Mouse (Mus musculus): ENCODE results near the gene E2f7. TPM values are rescaled to one million over a fixed set of nuclear protein-coding genes. Genes with fewer than 3 reads are reported as not detected.
A peak's percentile ranks its signal among the peaks of the same experiment; 100 is the strongest.
"Not testable (repeated sequence)": the region's sequence is repeated elsewhere in the genome, so short reads cannot be mapped to it uniquely, and the experiment has no call there.

Gene E2f7
- polyA plus RNA-seq, 1 experiment from 2014 or later, result 7.1 TPM

DNA sequence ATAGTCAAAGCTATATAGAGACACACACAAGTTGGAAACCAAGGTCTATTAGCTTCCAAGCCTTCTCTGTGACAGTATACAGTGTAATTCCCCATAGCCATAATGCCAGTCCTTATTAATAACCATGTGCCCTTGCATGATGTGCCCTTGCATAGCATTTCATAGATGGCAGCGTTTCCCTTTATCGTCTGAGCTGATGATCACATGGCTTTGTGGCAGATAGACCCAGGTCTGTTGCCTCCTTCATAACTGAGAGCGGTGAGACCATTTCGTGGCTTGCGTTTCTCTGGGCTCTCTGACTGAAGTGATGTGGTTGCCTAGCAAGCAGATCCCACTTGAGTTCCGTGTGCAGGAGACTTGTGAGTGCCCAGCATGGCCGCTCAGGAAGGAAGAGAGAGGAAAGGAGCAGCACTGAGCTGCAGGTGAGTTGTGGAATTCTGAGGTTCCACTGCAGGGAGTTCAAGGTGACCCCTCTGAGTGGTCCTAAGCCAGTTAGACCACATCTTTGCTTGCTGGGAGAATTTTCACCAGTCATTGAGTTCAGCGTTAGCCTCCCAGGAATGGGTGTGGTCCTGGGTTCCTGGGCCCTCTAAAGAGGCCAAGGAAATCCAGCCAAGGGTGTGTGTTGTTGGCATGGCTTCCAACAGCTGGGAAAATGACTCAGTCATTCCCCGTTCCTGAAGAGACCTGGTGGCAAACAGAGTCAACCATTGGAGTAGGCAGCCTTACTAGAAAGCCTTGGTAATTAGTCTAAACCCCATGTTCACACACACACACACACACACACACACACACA, 4.5 kb downstream of the E2f7 start:
- ATAC-seq (replicated peaks), result no peak
- H3K36me3 ChIP-seq (replicated peaks), result no peaks in the 10 kb centered on the region
- WGBS, result 96% methylated on average over 9 of the region's 9 CpGs

DNA sequence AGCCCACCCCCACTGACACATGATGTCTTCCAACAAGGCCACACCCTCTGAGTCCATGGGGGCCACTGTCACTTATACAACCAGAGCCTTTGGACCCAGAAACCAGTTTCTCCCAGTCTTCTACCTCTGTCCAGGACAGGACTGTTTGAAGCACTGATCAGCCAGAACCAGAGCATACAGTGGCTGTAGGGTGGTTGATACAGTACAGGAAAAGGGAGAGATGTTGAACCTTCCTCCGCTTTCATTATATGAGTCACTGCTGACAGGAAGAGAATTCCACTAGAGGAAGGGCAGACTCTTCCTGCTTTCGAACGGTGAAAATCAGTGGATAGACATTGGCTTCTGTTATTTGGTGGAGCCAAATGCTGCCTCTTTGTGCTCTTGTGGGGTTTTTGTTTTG, 7.6 kb downstream of the E2f7 start:
- Histone ChIP-seq H3K9me3 (no peaks in the 10 kb centered on the region), H3K9ac (no peak overlapping the region), H3K27ac (no peak overlapping the region), H3K4me3 (no peak overlapping the region), H3K4me1 (no peaks in the 10 kb centered on the region), H3K36me3 (replicated peaks) (no peaks in the 10 kb centered on the region), H3K4me2 (no peak overlapping the region), H3K27me3 (replicated peaks) (no peaks in the 10 kb centered on the region)
- 86% methylated on average over 3 of the region's 3 CpGs for WGBS
- ATAC-seq (replicated peaks), result no peak

More for the DNA sequence above, 4.5 kb downstream of the E2f7 start:
- Histone ChIP-seq H3K9me3 (no peaks in the 10 kb centered on the region), H3K27me3 (replicated peaks) (no peaks in the 10 kb centered on the region), H3K27ac (no peak overlapping the region), H3K4me1 (peaks cover 15% of the 10 kb centered on the region), H3K4me2 (no peak overlapping the region), H3K4me3 (no peak overlapping the region), H3K9ac (no peak overlapping the region)

DNA sequence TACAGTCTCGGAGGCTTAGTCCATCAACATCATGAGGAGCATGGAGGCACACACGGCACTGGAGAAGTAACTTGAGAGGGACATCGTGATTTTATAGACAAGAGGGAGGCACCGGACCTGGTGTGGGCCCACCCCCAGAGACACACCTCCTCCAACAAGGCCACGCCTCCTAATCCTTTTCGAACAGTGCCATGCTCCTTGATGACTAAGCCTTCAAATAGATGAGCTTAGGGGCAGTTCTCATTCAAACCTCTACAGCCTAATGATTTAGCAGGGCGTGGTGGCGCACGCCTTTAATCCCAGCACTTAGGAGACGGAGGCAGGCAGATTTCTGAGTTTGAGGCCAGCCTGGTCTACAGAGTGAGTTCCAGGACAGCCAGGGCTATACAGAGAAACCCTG, 10.3 kb downstream of the E2f7 start:
- no peaks in the 10 kb centered on the region for H3K9me3 ChIP-seq
- no peak overlapping the region for H3K4me3 ChIP-seq
- no peaks in the 10 kb centered on the region for H3K27me3 ChIP-seq (replicated peaks)
- WGBS, result 97% methylated on average over 10 of the region's 10 CpGs
- H3K4me2 ChIP-seq, result no peak overlapping the region
- no peak for ATAC-seq (replicated peaks)
- H3K9ac ChIP-seq, result no peak overlapping the region
- no peaks in the 10 kb centered on the region for H3K4me1 ChIP-seq
- no peaks in the 10 kb centered on the region for H3K36me3 ChIP-seq (replicated peaks)
- no peak overlapping the region for H3K27ac ChIP-seq

- Histone ChIP-seq H3K4me3 (no peak overlapping the region), H3K27me3 (replicated peaks) (no peaks in the 10 kb centered on the region), H3K4me2 (no peak overlapping the region), H3K9ac (no peak overlapping the region), H3K9me3 (no peaks in the 10 kb centered on the region), H3K36me3 (replicated peaks) (no peaks in the 10 kb centered on the region), H3K27ac (no peak overlapping the region), H3K4me1 (no peaks in the 10 kb centered on the region)
- ATAC-seq (replicated peaks), result no peak
- 94% methylated on average over 7 of the region's 7 CpGs for WGBS
These were observed 11.1 kb downstream of the E2f7 start for GRCm38 (mm10) chr10:110756271-110756793.

DNA sequence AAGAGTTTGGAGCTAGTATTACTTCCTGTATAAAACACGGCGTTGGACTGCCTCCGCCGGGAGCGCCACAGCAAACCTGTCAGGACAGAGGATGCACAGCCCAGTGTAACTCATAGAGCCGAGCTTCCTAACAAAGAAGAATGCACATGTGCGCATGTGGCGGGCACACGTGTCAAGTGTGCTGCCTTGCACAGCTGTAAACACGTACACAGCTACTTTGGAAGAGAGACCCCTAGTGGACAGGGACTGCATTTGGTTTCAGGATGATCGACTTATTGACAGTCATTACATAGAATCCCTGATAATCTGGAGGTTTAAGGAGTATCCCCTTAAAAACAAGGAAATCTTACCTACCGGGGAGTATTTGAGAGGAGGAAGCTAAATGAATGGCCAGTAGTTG, 15.3 kb downstream of the E2f7 start:
- not testable (repeated sequence) for H3K27me3 ChIP-seq (replicated peaks); H3K9me3 ChIP-seq; H3K27ac ChIP-seq; H3K36me3 ChIP-seq (replicated peaks); H3K4me1 ChIP-seq; H3K4me3 ChIP-seq; H3K9ac ChIP-seq; H3K4me2 ChIP-seq
- WGBS, result 57% methylated on average over 10 of the region's 12 CpGs
- ATAC-seq (replicated peaks), result peak; percentile 85

DNA sequence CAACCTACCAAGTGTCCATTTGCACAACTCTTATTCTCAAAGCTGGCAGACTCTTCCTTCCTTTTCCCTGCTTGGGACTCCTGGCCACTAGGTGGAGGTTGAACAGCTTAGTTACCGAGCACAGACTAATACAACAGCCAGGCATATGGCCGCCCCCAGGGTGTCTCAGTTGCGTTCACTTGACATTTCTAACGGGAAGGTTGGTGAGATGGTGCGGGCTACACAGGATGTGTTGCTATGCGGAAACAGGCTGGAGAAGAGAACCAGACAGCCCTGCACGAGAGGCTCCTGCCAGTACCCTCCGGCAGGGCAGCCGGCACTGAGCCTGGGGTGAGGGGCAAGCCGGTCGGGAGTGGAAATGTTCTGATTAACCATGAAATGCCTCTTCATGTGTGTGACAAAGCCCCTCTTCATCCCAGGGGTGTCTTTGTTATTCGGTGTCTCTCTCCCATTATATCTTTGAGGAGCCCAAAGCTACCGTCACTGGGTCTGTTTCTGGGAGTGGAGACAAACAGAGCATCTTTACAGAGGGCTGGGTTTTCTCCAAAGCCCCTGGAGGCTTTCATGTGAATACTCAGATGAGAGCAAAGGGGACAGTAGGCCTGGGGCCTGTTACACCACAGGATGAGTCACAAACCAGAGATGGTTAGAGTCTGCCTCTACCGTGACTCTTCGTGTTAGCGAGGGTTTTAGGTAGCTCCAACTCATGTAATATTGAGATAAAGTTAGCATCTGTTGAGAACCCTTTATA, 17.1 kb downstream of the E2f7 start:
- H3K9me3 ChIP-seq, result no peaks in the 10 kb centered on the region
- H3K4me3 ChIP-seq, result no peak overlapping the region
- H3K4me1 ChIP-seq, result no peaks in the 10 kb centered on the region
- no peak overlapping the region for H3K27ac ChIP-seq
- H3K4me2 ChIP-seq, result peak overlapping the region; percentile 5
- H3K9ac ChIP-seq, result no peak overlapping the region
- no peaks in the 10 kb centered on the region for H3K27me3 ChIP-seq (replicated peaks)
- peak; percentile 53; the same call in 1 of the 2 replicates for ATAC-seq (replicated peaks)
- 51% methylated on average over 16 of the region's 16 CpGs for WGBS
- no peaks in the 10 kb centered on the region for H3K36me3 ChIP-seq (replicated peaks)

DNA sequence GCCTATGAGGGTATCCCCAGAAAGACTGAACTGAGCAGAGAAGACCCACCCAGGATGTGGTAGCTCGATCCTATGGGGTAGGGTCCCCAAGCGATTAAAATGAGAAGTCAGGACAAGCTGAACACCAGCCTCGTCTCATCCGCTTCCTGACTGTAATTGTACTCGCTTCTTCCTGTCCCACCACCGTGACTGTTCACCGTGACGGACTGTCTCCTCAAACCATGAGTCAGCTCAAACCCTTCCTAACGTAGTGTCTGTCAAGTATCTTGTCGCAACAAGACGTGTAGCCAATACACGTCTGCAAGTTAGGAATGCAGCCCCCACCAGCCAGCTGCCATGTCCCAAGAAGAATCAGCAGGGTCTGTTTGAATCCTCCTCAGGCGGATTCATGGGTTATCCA, 18.2 kb downstream of the E2f7 start:
- 94% methylated on average over 13 of the region's 13 CpGs for WGBS

DNA sequence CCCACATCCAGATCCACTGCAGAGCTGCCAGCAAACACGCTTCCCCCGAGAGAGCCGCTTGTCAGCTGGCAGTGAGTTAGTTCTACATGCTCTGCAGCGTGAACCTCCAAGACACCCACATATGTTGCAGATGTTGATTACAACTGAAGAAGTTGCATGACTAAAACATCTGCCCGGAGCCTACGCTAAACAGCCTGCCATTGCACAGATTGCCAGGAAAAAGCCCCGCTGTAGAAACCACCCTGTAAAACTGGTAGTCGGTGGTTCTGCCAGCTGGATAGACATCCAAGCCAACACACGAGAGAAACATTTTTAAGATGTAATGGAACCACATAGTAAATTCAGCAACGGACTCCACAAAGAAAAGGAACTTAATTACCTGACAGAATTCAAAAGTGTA, 24.3 kb downstream of the E2f7 start:
- no peak overlapping the region for H3K27ac ChIP-seq
- no peak overlapping the region for H3K9ac ChIP-seq
- no peaks in the 10 kb centered on the region for H3K36me3 ChIP-seq (replicated peaks)
- H3K4me1 ChIP-seq, result no peaks in the 10 kb centered on the region
- no peak overlapping the region for H3K4me2 ChIP-seq
- no peak for ATAC-seq (replicated peaks)
- no peaks in the 10 kb centered on the region for H3K9me3 ChIP-seq
- no peaks in the 10 kb centered on the region for H3K27me3 ChIP-seq (replicated peaks)
- H3K4me3 ChIP-seq, result no peak overlapping the region
- 91% methylated on average over 10 of the region's 10 CpGs for WGBS

More for the DNA sequence above, 18.2 kb downstream of the E2f7 start:
- no peak for ATAC-seq (replicated peaks)
- Histone ChIP-seq H3K4me2 (no peak overlapping the region), H3K9me3 (no peaks in the 10 kb centered on the region), H3K27me3 (replicated peaks) (no peaks in the 10 kb centered on the region), H3K9ac (no peak overlapping the region), H3K4me3 (no peak overlapping the region), H3K36me3 (replicated peaks) (no peaks in the 10 kb centered on the region), H3K4me1 (no peaks in the 10 kb centered on the region), H3K27ac (no peak overlapping the region)

DNA sequence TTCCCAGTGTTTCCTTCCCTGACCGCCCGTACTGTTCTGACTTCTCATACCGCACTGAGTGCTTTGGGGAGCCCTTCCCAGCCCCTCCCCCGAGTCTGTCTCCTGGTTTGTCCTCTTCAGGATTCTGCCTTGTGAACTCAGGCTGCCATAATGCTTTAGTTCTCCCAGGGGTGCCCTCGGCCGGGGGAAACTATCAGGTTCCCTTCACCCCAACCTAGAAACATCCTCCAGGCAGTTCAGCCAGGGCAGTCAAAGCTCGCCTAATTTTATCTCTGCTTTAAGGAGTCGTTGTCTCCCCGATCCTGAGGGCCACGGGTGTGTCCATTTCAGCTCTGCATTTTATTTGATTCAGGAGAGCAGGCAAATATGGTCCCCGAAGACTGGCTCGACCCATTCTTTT, 28.0 kb downstream of the E2f7 start:
- no peaks in the 10 kb centered on the region for H3K36me3 ChIP-seq (replicated peaks)

DNA sequence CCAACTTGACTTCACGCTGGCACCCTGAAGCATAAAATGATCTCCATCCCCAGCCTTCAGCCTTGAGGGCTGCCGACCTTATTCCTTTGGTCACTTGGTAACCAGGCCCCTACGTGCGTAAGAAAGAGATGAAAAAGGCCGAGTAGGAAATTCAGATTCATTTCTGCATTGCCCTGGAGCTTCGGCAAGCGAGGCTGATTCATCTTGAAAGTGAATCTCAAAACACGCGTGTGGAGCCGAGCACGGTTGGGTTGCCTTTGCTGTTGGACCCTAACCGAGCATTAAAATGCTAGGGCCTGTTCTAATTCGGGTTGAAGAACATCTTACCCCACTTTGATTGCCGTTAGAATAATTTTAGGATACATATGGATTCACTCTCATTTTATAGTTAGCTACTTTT, 28.6 kb downstream of the E2f7 start:
- WGBS, result 95% methylated on average over 14 of the region's 14 CpGs
- no peak for ATAC-seq (replicated peaks)
- Histone ChIP-seq H3K27ac (no peak overlapping the region), H3K36me3 (replicated peaks) (no peaks in the 10 kb centered on the region), H3K9ac (no peak overlapping the region), H3K9me3 (no peaks in the 10 kb centered on the region), H3K4me1 (no peaks in the 10 kb centered on the region), H3K27me3 (replicated peaks) (no peaks in the 10 kb centered on the region), H3K4me2 (no peak overlapping the region), H3K4me3 (no peak overlapping the region)

More for the DNA sequence above, 28.0 kb downstream of the E2f7 start:
- H3K27me3 ChIP-seq (replicated peaks), result no peaks in the 10 kb centered on the region
- no peak overlapping the region for H3K9ac ChIP-seq
- H3K27ac ChIP-seq, result no peak overlapping the region
- ATAC-seq (replicated peaks), result no peak
- no peaks in the 10 kb centered on the region for H3K9me3 ChIP-seq
- no peak overlapping the region for H3K4me2 ChIP-seq
- H3K4me1 ChIP-seq, result no peaks in the 10 kb centered on the region
- no peak overlapping the region for H3K4me3 ChIP-seq
- WGBS, result 91% methylated on average over 12 of the region's 12 CpGs

GRCm38 (mm10) chr10:110781772-110782171, 36.5 kb downstream of the E2f7 start:
- H3K4me2 ChIP-seq, result no peak overlapping the region
- no peaks in the 10 kb centered on the region for H3K27me3 ChIP-seq (replicated peaks)
- H3K4me1 ChIP-seq, result no peaks in the 10 kb centered on the region
- H3K36me3 ChIP-seq (replicated peaks), result peaks cover 7% of the 10 kb centered on the region; the same call in 1 of the 2 replicates
- WGBS, result 92% methylated on average over 14 of the region's 14 CpGs
- no peaks in the 10 kb centered on the region for H3K9me3 ChIP-seq
- H3K9ac ChIP-seq, result no peak overlapping the region
- H3K27ac ChIP-seq, result no peak overlapping the region
- no peak overlapping the region for H3K4me3 ChIP-seq
- ATAC-seq (replicated peaks), result no peak

GRCm38 (mm10) chr10:110782655-110783054, 37.4 kb downstream of the E2f7 start:
- ATAC-seq (replicated peaks), result no peak

More at GRCm38 (mm10) chr10:110782655-110783054, 37.4 kb downstream of the E2f7 start:
- no peaks in the 10 kb centered on the region for H3K27me3 ChIP-seq (replicated peaks)
- H3K36me3 ChIP-seq (replicated peaks), result peaks cover 7% of the 10 kb centered on the region; the same call in 1 of the 2 replicates
- 82% methylated on average over 10 of the region's 10 CpGs for WGBS
- no peak overlapping the region for H3K4me3 ChIP-seq
- no peak overlapping the region for H3K27ac ChIP-seq
- no peak overlapping the region for H3K4me2 ChIP-seq
- no peaks in the 10 kb centered on the region for H3K4me1 ChIP-seq
- H3K9me3 ChIP-seq, result no peaks in the 10 kb centered on the region
- H3K9ac ChIP-seq, result no peak overlapping the region

Data from midbrain, embryonic 15.5 days (tissue).